Mouse (Mus musculus) lung, adult 18-20 months (tissue): ENCODE results near the gene Dnase1l2.
"Not testable (repeated sequence)": the region's sequence is repeated elsewhere in the genome, so short reads cannot be mapped to it uniquely, and the experiment has no call there.

ENCODE experiments used
- DNase-seq, 2 experiments: peaks; one replicate each; pipeline ENCODE4 v3.0.0; 2022; ENCODE audit warnings: mixed read lengths in 2 of 2

The Dnase1l2 gene

GRCm38 (mm10) chr17:24470701-24471527 lies 28.0 kb upstream of the Dnase1l2 start:
- peak in 1 of 2 experiments; percentile 29 for DNase-seq

DNA sequence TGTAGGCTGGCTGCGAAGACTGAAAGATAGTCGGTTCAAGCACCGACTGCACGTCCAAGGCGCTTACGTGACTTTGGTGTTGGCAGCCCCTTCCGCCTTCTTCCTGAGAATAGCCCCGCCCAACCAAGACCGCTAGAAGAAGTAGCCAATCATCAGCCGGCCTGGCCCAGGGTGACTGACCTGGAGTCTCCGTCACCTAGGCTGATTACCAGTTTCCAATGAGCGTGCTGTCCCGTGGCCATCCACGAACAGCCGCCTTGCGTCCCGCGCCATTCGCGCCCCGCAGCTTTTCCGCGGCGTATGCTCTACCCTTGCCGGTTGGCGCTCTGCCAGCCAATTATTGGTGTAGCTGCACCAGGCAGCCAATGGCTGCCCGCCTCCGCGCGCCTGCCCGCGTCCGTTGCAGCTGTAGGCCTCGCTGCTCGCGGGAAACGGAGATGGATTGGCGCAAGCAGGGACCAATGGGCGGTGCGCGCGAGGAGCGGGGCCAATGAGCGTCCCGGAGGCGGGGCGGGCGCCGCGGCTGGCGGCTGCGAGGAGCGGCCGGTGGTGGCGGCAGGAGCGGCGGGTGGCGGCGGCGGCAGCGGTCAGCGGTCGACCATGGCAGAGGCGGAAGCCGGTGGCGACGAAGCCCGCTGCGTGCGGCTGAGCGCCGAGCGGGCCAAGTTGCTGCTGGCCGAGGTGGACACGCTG lies 27.2 kb upstream of the Dnase1l2 start, which contains the start of the genes E4f1 and Pgp:
Gene E4f1, minus strand, starts transcription at position 404 of the 693 bp plus-strand sequence.
Gene Pgp, plus strand, starts transcription at position 483 of the 693 bp plus-strand sequence.
- peak; percentile 98 to 99 for DNase-seq

- DNase-seq, result no peak
These were observed 26.5 kb upstream of the Dnase1l2 start for GRCm38 (mm10) chr17:24469336-24469909.

DNA sequence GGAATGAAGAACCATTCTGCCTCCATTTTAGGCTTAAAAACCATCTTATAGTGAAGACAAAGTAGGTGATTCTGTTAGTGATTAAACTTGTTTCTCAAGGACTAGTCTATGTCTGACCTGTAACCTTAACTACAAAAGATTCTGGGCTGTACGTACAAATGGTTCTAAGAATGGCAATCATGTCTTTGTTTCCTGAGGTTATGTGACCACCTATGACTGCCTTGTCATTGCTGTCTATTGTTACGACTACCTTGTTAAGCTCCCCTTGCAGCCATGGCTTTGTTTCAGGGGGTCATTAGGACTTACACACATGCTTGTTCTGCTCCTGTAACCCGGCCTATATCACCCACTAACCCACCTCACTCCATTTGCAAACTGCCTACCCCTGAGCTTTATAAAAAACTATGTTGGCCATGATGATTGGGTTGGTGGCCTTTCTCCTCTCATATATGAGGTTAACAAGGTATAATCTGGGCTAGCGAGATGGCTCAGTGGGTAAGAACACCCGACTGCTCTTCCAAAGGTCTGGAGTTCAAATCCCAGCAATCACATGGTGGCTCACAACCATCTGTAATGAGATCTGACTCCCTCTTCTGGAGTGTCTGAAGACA lies 25.8 kb upstream of the Dnase1l2 start:
- no peak for DNase-seq

DNA sequence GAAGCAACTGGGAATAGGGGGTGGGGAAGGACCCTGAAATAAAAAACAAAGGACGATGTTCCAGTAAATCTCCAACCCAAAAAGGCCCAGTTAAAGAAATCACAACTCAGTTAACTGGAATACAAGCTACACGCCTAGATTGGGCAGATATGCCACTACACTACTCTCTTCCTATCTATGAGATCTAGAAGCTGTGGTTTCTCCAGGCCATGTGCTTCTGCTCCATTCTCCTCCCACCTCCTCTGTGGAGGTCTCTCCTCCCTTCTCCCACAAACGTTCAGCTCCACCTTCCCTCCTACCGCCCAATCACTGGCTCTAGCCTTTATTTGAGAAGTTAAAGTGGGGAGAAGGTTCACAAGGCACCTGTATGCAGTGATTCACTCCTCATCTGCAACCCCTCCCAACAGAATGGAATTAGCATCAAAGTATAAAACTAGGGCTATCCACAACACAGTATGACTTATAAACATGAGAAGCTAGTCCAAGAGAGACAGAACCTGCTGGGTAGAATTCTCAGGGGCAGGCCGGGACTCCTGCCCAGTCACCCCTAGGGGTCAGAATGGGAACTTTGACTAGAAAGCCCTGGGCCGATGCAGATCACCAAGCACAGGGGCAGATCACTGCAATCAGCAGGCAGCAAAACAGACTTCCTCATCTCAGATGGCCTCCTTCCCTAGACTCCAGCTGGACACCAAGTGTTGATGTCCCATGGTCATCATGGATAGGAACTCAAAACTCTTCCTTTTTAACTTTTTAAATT lies 20.6 kb upstream of the Dnase1l2 start:
- DNase-seq, result no peak

DNA sequence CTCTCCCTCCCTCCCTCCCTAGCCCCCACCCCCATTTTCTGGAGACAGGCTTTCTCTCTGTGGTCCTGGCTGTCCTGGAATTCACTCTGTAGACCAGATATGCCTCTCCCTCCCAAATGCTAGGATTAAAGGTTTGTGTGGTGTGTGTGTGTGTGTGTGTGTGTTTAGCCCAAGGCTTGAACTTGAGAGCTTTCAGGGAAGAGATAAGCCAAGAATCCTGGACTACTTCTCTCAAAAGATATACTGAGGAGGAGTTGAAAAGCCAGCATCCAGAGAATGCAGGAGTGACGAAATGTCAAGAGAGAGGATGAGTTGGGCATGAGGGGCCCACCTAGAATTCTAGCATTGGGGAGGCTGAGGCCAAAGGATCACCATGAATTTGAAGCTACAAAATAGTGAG lies 20.0 kb upstream of the Dnase1l2 start:
- DNase-seq, result no peak

DNA sequence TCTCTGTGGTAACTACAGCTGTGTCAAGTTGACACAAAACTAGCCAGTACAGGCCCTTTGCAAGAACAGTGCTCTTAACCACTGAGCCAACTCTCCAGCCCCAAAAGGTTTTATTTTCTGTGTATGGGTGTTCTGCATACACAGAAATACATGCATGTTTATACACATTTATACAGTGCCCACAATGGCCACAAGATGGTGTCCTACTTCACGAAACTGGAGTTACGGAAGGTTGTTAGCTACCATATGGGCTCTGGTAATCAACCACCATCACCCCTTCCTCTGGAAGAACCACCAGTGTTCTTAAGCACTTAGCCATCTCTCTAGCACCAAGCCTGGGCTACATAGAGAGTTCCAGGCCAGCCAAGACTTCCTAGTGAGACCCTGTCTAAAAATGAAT lies 18.7 kb upstream of the Dnase1l2 start:
- DNase-seq, result no peak

GRCm38 (mm10) chr17:24455523-24456206 lies 12.8 kb upstream of the Dnase1l2 start:
- not testable (repeated sequence) for DNase-seq

GRCm38 (mm10) chr17:24454756-24455522 lies 12.0 kb upstream of the Dnase1l2 start:
- DNase-seq, result peak; percentile 99 to 100

DNA sequence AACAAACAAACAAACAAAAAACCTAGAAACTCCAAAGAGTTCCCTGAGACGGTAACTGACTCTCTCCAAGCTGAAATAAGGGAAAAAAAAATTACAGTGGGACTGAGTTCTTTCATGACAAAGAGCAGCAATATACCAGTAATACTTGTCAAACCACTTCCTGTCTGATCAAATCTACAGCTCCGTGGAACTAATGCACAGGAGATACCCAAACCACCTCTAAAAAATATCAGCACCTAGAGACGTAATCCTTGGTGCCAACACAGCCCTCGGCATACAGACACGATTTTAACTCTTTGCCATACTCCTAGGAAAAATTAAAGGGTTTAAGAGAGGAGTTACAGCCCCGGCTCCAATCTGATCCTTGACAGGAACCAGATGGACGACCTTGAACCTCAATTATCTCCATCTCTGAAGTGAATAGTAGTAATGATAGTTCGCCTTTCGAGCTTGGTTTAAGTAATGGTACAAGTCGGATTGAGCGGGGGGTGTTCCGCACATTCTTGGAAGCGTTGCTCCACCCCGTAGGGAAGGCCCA lies 11.4 kb upstream of the Dnase1l2 start:
- DNase-seq, result no peak

DNA sequence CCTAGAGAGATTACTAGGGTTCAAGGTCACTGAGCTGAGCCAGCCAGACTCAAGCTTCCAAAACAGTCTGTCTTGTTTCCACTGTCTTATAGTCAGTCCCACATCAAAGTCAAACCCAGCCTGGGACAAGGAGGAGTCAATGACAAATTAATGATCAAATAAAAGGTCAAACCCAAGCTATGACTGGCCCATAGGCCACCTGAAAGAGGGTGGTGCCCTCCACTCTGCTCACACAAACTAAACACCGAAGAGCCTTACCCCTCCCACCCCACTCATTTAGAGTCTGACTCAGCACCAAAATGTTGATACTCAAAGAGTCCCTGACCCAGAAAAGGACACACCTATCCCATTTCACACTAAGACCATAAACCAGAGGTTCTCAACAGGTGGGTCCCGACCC lies 10.5 kb upstream of the Dnase1l2 start:
- DNase-seq, result no peak

DNA sequence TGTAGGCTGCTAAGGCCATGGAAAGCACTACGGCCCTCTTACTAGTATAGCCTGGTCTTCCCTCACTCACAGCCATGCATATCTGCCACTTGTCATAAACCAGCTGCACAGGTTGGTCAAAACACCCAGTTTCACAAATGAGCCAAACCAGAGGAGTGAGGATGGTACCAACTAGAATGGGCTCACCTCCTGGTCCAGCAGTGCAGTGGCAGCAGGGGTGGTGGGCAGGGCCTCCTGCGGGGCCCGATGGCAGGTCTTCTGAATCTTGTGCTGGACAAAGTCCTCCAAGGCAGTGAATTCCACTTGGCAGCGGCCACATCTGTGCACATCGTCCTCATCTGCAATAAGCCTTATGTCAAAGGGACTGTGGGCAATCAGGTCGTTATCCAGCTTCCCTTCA lies 8.3 kb upstream of the Dnase1l2 start:
- no peak for DNase-seq

GRCm38 (mm10) chr17:24449507-24449906 lies 6.6 kb upstream of the Dnase1l2 start:
- no peak for DNase-seq

- no peak for DNase-seq
These were observed 3.7 kb upstream of the Dnase1l2 start for GRCm38 (mm10) chr17:24446590-24446989.

GRCm38 (mm10) chr17:24443409-24443808 lies 504 bp upstream of the Dnase1l2 start:
- DNase-seq, result no peak

DNA sequence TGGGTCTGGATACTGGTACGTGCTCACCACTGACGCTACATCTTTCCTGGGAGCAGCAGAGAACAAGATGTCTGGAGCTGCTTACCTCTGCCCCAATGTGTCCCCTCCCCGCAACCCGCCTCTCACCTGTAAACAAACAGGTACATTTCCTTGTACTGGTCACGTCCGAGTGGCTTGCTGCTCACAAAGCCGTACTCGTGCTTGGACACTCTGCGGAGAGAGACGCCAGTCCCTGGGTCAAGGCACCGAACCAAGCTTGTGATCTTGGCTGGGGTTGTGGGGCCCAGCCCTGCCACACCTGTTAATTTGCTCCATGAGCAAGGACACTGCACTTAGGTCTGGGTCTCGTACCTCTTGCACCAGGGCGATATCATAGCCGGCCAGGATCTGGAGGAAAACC lies 798 bp downstream of the Dnase1l2 start:
- peak in 1 of 2 experiments; percentile 25 for DNase-seq

GRCm38 (mm10) chr17:24441148-24441547 lies 1.8 kb downstream of the Dnase1l2 start:
- no peak for DNase-seq

DNA sequence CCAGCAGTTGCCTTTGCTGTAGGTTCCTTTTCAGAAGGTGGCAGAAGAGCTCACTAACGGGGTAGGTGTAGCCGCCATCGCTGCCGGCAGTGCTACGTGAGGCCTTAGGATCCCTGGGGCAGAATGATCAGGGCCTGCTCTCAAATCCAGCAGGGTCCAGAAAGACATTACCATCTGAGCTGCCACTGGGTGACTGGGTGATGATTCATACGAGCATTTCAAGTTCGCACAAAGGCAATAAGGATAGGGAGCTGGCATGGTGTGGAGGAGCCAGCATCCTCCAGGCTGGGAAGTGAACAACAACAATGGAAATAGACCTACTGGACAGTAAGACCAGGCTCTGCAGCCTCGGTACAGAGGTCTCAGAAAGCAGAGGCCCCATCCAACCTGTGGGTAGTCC lies 2.5 kb downstream of the Dnase1l2 start:
- no peak for DNase-seq

DNA sequence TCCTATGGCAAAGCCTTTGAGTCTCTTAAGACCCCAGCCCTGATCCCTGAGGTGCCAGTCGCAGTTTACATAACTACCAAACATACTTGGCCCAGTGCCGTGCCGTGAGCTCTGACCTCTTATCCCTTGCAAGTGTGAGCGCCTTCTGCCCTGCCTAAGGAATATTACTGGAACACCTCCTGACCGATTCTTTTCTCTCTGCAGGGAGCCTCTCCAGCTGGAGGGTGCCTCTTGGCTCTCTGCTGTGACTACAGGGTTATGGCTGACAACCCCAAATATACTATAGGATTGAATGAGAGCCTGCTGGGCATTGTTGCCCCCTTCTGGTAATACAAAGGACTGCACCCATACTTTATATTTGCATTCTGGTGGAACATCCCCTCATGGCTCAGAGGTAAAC lies 5.9 kb downstream of the Dnase1l2 start:
- no peak for DNase-seq

- DNase-seq, result no peak
These were observed 13.5 kb downstream of the Dnase1l2 start for GRCm38 (mm10) chr17:24429201-24429983.
